Mouse (Mus musculus): ENCODE measurements around the gene Gm20518. TPM values are rescaled to one million over a fixed set of nuclear protein-coding genes. Genes with fewer than 3 reads are reported as not detected.

The Gm20518 gene
- polyA plus RNA-seq, 1 experiment = 1.9 TPM

- peak overlapping the region; percentile 41 for H3K4me3 ChIP-seq (ENCODE audit: low read depth, low read length)
- H3K27ac ChIP-seq (ENCODE audit: insufficient read depth, low read depth, low read length) = no peak overlapping the region
- peaks cover 36% of the 10 kb centered on the region for H3K27me3 ChIP-seq (ENCODE audit: control insufficient read depth, insufficient read depth, low read length)
- TF ChIP-seq POLR2A (IDR thresholded peaks at IDR 0.05; ENCODE audit: low read depth, low read length) (no peak), CTCF (IDR thresholded peaks at IDR 0.05; ENCODE audit: extremely low read depth, insufficient read length, insufficient replicate concordance, low read depth, low read length) (no peak)
- under 1% methylated on average over 93 of the region's 103 CpGs for WGBS
- H3K4me1 ChIP-seq (ENCODE audit: control insufficient read depth, insufficient read depth, insufficient read length, low read length) = peaks cover 2% of the 10 kb centered on the region; the same call in 1 of the 2 replicates
- H3K36me3 ChIP-seq (ENCODE audit: control insufficient read depth, insufficient read depth, low read length) = no peaks in the 10 kb centered on the region
These were observed 57.6 kb downstream of the Gm20518 start for GRCm38 (mm10) chr16:17833681-17834399.

DNA sequence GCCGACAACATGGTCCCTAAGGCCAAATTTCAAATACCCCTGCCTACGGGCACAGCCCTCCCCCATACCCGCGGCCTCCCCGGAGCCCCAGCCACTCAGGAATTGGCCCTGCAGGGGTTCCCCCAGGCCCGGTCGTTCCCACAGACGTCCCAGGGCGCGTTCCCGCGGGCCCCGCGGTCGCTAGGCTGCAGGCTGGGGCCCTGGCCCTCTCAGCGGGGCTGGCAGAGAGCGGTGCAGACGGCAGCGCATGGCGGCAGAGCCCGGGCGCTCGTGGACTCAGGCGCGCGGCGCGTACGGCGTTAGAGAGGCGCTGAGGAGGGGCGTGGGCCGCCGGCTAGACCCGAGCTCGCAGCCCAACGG is 58.2 kb downstream of the Gm20518 start:
- H3K27me3 ChIP-seq (ENCODE audit: control insufficient read depth, insufficient read depth, low read length) = peaks cover 36% of the 10 kb centered on the region
- no peak overlapping the region for H3K27ac ChIP-seq (ENCODE audit: insufficient read depth, low read depth, low read length)
- H3K36me3 ChIP-seq (ENCODE audit: control insufficient read depth, insufficient read depth, low read length) = no peaks in the 10 kb centered on the region
- TF ChIP-seq CTCF (IDR thresholded peaks at IDR 0.05; ENCODE audit: extremely low read depth, insufficient read length, insufficient replicate concordance, low read depth, low read length) = no peak
- TF ChIP-seq POLR2A (IDR thresholded peaks at IDR 0.05; ENCODE audit: low read depth, low read length) = no peak
- H3K4me1 ChIP-seq (ENCODE audit: control insufficient read depth, insufficient read depth, insufficient read length, low read length) = peaks cover 2% of the 10 kb centered on the region; the same call in 1 of the 2 replicates
- under 1% methylated on average over 37 of the region's 37 CpGs for WGBS
- peak overlapping the region; percentile 41 for H3K4me3 ChIP-seq (ENCODE audit: low read depth, low read length)

DNA sequence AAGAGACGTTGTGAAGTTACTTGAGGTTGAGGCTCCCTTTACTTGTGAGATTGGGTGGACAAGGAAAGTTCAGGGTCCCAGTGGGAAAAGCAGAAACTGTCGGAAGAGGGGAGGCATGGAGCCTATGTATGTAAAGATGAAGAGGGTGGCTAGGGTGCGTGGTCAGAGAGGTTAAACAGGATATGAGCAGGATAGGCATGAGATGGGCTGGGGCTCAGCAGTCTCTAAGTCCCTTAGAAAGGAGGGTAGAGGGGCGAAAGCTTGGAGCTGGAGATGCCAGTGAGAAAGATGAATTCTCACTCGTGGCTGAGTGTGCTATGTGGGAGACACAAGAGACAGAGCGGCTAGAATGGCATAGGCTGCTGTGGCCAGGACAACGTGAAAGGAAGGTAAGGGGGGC is 58.6 kb downstream of the Gm20518 start, which contains the start of gene B830017H08Rik:
Gene B830017H08Rik, plus strand, starts transcription at position 301 of the 400 bp plus-strand sequence.
- TF ChIP-seq POLR2A (IDR thresholded peaks at IDR 0.05; ENCODE audit: low read depth, low read length) = no peak
- TF ChIP-seq CTCF (IDR thresholded peaks at IDR 0.05; ENCODE audit: extremely low read depth, insufficient read length, insufficient replicate concordance, low read depth, low read length) = no peak
- H3K4me1 ChIP-seq (ENCODE audit: control insufficient read depth, insufficient read depth, insufficient read length, low read length) = peaks cover 2% of the 10 kb centered on the region; the same call in 1 of the 2 replicates
- peaks cover 36% of the 10 kb centered on the region for H3K27me3 ChIP-seq (ENCODE audit: control insufficient read depth, insufficient read depth, low read length)
- 31% methylated on average over 7 of the region's 7 CpGs for WGBS
- H3K4me3 ChIP-seq (ENCODE audit: low read depth, low read length) = peak within 1 kb of the TSS; percentile 41
- no peaks in the 10 kb centered on the region for H3K36me3 ChIP-seq (ENCODE audit: control insufficient read depth, insufficient read depth, low read length)
- H3K27ac ChIP-seq (ENCODE audit: insufficient read depth, low read depth, low read length) = no peak within 1 kb of the TSS

- WGBS = 12% methylated on average over 11 of the region's 11 CpGs
- no peak overlapping the region for H3K4me3 ChIP-seq (ENCODE audit: low read depth, low read length)
- no peak for TF ChIP-seq POLR2A (IDR thresholded peaks at IDR 0.05; ENCODE audit: low read depth, low read length)
- no peak for TF ChIP-seq CTCF (IDR thresholded peaks at IDR 0.05; ENCODE audit: extremely low read depth, insufficient read length, insufficient replicate concordance, low read depth, low read length)
- no peaks in the 10 kb centered on the region for H3K36me3 ChIP-seq (ENCODE audit: control insufficient read depth, insufficient read depth, low read length)
- peaks cover 2% of the 10 kb centered on the region; the same call in 1 of the 2 replicates for H3K4me1 ChIP-seq (ENCODE audit: control insufficient read depth, insufficient read depth, insufficient read length, low read length)
- no peak overlapping the region for H3K27ac ChIP-seq (ENCODE audit: insufficient read depth, low read depth, low read length)
- H3K27me3 ChIP-seq (ENCODE audit: control insufficient read depth, insufficient read depth, low read length) = peaks cover 35% of the 10 kb centered on the region
These were observed 59.7 kb downstream of the Gm20518 start for GRCm38 (mm10) chr16:17831781-17832180.

DNA sequence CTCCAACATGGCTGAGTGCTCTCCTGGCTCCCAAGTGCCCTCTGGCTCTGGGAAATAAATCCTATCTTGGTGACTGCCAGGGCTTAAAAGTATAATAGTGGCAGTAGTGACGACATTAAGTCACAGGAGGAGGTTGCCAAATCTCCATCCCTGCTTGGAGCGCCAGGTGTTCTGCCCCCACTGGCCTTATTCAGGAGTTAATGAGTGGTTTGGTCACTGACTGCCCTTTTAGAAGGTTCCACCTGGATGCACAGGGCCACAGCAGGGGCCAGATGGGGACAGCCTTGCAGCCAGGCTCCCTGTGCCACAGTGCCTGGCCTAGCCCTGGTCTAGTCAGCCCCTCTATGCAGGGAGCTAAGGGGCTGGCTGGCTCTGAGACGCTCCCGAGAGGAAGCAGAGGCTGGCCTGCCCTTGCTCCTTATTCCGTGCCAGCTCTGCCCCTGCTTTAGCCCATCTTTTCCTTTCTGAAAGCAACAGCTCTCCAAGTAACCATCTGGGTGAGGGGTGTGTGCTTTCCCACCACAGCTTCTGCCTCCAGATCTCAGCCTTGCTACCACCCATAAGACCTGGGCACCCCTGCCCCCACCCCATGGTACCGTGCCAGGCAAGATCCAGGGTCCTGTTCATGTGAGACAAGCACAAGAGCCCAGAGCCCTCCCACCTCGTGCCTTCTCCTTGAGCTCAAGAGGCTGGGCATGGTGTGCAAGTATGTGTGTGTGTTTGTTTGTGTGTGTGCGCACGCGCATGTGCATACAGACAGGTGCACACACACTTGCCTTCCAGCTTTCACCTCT is 60.9 kb downstream of the Gm20518 start:
- WGBS = 75% methylated on average over 10 of the region's 10 CpGs
- no peak overlapping the region for H3K27ac ChIP-seq (ENCODE audit: insufficient read depth, low read depth, low read length)
- peaks cover 31% of the 10 kb centered on the region for H3K27me3 ChIP-seq (ENCODE audit: control insufficient read depth, insufficient read depth, low read length)
- TF ChIP-seq CTCF (IDR thresholded peaks at IDR 0.05; ENCODE audit: extremely low read depth, insufficient read length, insufficient replicate concordance, low read depth, low read length) (no peak), POLR2A (IDR thresholded peaks at IDR 0.05; ENCODE audit: low read depth, low read length) (no peak)
- no peak overlapping the region for H3K4me3 ChIP-seq (ENCODE audit: low read depth, low read length)
- H3K36me3 ChIP-seq (ENCODE audit: control insufficient read depth, insufficient read depth, low read length) = no peaks in the 10 kb centered on the region
- peaks cover 2% of the 10 kb centered on the region; the same call in 1 of the 2 replicates for H3K4me1 ChIP-seq (ENCODE audit: control insufficient read depth, insufficient read depth, insufficient read length, low read length)

DNA sequence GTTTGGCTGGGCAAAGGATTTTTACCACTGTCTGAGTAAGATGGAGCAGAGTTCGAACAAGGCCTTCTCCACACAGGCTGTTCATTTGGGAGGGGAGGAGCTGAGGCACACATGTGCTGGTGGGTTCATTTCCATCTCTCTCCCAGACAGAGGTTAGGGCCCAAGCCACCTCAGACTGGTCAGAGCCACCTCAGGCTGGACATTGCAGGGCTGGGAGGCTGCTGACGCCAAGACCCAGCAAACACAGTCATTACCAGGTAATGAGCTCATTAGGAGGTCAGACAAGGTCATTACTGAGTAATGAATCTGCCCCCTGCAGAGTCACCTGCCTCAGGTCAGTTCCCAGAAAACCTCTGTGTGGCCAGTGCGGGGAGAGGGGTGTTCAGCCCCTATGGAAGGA is 62.6 kb downstream of the Gm20518 start:
- Histone ChIP-seq H3K27ac (ENCODE audit: insufficient read depth, low read depth, low read length) (no peak overlapping the region), H3K4me3 (ENCODE audit: low read depth, low read length) (no peak overlapping the region), H3K36me3 (ENCODE audit: control insufficient read depth, insufficient read depth, low read length) (no peaks in the 10 kb centered on the region), H3K4me1 (ENCODE audit: control insufficient read depth, insufficient read depth, insufficient read length, low read length) (peaks cover 2% of the 10 kb centered on the region; the same call in 1 of the 2 replicates), H3K27me3 (ENCODE audit: control insufficient read depth, insufficient read depth, low read length) (peaks cover 23% of the 10 kb centered on the region)
- WGBS = 88% methylated on average over 3 of the region's 3 CpGs
- TF ChIP-seq POLR2A (IDR thresholded peaks at IDR 0.05; ENCODE audit: low read depth, low read length) = no peak
- TF ChIP-seq CTCF (IDR thresholded peaks at IDR 0.05; ENCODE audit: extremely low read depth, insufficient read length, insufficient replicate concordance, low read depth, low read length) = no peak

GRCm38 (mm10) chr16:17828229-17828628 is 63.2 kb downstream of the Gm20518 start:
- H3K4me1 ChIP-seq (ENCODE audit: control insufficient read depth, insufficient read depth, insufficient read length, low read length) = no peaks in the 10 kb centered on the region
- no peak for TF ChIP-seq POLR2A (IDR thresholded peaks at IDR 0.05; ENCODE audit: low read depth, low read length)
- TF ChIP-seq CTCF (IDR thresholded peaks at IDR 0.05; ENCODE audit: extremely low read depth, insufficient read length, insufficient replicate concordance, low read depth, low read length) = no peak
- H3K4me3 ChIP-seq (ENCODE audit: low read depth, low read length) = no peak overlapping the region
- H3K27me3 ChIP-seq (ENCODE audit: control insufficient read depth, insufficient read depth, low read length) = peaks cover 17% of the 10 kb centered on the region
- H3K36me3 ChIP-seq (ENCODE audit: control insufficient read depth, insufficient read depth, low read length) = no peaks in the 10 kb centered on the region
- 85% methylated on average over 2 of the region's 2 CpGs for WGBS
- H3K27ac ChIP-seq (ENCODE audit: insufficient read depth, low read depth, low read length) = no peak overlapping the region
